Mouse (Mus musculus) small intestine, adult 10 weeks (tissue): ENCODE measurements around the gene Stab2. TPM values are rescaled to one million over a fixed set of nuclear protein-coding genes. Genes with fewer than 3 reads are reported as not detected.

Source experiments
- polyA plus RNA-seq: library from polyadenylated mRNA; stranded (reverse); fragments of 350-450 nt; fragmentation: Illumina TruSeq; extraction: RNeasy Lipid Tissue Mini Kit (QIAGEN cat#74804); gene quantifications from one replicate; pipeline ENCODE4 v1.2.3, GENCODE M21; 2014; ENCODE audit warnings: low replicate concordance

The Stab2 gene
- polyA plus RNA-seq = 0.11 TPM

GRCm38 (mm10) chr10:87007385-87008214 is at the start of gene Stab2:
TSS of gene Stab2 (minus strand) at chr10:87008025.

Other genes with a start within 250 kb of the Stab2 start
- 0.41 TPM for gene Gm49358, start 244.1 kb downstream of the Stab2 start, polyA plus RNA-seq
- 0.67 TPM for gene Nt5dc3, start 229.0 kb downstream of the Stab2 start, polyA plus RNA-seq
- gene 1700113H08Rik, start 50.0 kb upstream of the Stab2 start, polyA plus RNA-seq = not detected